Mouse (Mus musculus) heart, embryonic 10.5 days (tissue): ENCODE measurements at regions not wholly inside any gene's neighbourhood (a gene's known extent, or its start where the extent isn't known, plus 50 kb on each side); places are given as distances from the start of the nearest gene placed in this dataset.

ENCODE experiments used
- DNase-seq: peaks from one replicate; pipeline ENCODE4 v3.0.0-alpha.2; 2017; ENCODE audit warnings: low spot score
- H3K27ac ChIP-seq: fragments of 300-500 bp; sonication (generic); 2 replicates; pipeline ENCODE4 v1.5.1; 2016; ENCODE audit warnings: mild to moderate bottlenecking
- H3K27me3 ChIP-seq: fragments of 300-500 bp; sonication (generic); 2 replicates; pipeline ENCODE4 v1.6.1; 2016; ENCODE audit warnings: mild to moderate bottlenecking; ENCODE audit not compliant: poor library complexity, insufficient read depth, severe bottlenecking
- H3K36me3 ChIP-seq: fragments of 300-500 bp; sonication (generic); 2 replicates; pipeline ENCODE4 v1.6.1; 2016; ENCODE audit warnings: mild to moderate bottlenecking, moderate library complexity
- H3K4me1 ChIP-seq: fragments of 300-500 bp; sonication (generic); 2 replicates; pipeline ENCODE4 v1.6.1; 2016; ENCODE audit warnings: mild to moderate bottlenecking
- H3K4me3 ChIP-seq: fragments of 300-500 bp; sonication (generic); 2 replicates; pipeline ENCODE4 v1.5.1; 2016; ENCODE audit warnings: mild to moderate bottlenecking, moderate library complexity
- H3K9me3 ChIP-seq: fragments of 300-500 bp; sonication (generic); 2 replicates; pipeline ENCODE4 v1.6.1; 2016; ENCODE audit warnings: mild to moderate bottlenecking, moderate library complexity
- WGBS: fragments of 180-500 bp; shearing (Covaris S2); methylation state at CpG from one replicate; pipeline ENCODE4 v1.1.7; 2016; 5-methylcytosine and 5-hydroxymethylcytosine counted together

DNA sequence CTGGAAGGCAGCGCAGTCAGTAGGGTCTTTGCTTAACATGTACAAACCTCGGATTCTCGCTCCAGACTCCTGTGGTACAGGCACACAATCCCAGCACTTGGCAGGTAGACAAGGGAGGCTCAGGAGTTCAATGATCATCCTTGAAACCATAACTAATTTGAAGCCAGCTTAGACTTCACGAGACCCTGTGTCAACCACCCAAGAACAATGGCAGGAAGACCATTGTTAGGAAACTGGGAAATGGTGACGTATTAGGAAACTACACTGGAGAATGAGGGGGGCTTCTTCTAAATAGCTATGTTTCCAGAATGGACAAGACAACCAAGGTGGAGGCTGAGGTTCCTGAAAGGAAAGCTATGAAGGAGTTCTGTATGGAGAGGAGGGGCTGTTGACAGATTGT, 313.1 kb upstream of the Adgrl2 start:
- Histone ChIP-seq H3K27ac (no peak overlapping the region), H3K4me3 (no peak overlapping the region), H3K9me3 (no peaks in the 10 kb centered on the region), H3K27me3 (no peaks in the 10 kb centered on the region), H3K36me3 (no peaks in the 10 kb centered on the region), H3K4me1 (0 out of 2 replicates have a peak, but pooled peaks cover 7% of the 10 kb centered on the region)
- no peak for DNase-seq
- 81% methylated on average over 5 of the region's 5 CpGs for WGBS

DNA sequence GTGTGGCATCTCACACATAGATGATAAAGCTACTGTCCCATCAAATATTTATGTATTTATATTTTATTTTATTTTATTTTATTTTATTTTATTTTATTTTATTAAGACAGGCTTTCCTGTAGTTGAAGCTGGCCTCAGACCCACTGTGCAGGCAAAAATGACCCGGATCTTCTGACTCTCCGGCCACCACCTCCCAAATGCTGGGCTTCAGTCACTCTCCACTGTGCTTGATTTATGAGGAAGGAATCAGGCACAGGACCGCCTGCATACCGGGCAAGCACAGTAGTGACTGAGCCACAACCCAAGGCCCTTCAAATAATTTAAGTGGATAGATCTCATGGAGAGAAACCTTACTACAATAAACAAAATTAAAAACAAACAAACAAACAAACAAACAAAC, 309.6 kb upstream of the Adgrl2 start:
- H3K4me1 ChIP-seq: 0 out of 2 replicates have a peak, but pooled peaks cover 7% of the 10 kb centered on the region
- no peaks in the 10 kb centered on the region for H3K27me3 ChIP-seq
- no peak overlapping the region for H3K4me3 ChIP-seq
- 72% methylated on average over 4 of the region's 4 CpGs for WGBS
- H3K27ac ChIP-seq: no peak overlapping the region
- DNase-seq: no peak
- no peaks in the 10 kb centered on the region for H3K9me3 ChIP-seq
- H3K36me3 ChIP-seq: no peaks in the 10 kb centered on the region

DNA sequence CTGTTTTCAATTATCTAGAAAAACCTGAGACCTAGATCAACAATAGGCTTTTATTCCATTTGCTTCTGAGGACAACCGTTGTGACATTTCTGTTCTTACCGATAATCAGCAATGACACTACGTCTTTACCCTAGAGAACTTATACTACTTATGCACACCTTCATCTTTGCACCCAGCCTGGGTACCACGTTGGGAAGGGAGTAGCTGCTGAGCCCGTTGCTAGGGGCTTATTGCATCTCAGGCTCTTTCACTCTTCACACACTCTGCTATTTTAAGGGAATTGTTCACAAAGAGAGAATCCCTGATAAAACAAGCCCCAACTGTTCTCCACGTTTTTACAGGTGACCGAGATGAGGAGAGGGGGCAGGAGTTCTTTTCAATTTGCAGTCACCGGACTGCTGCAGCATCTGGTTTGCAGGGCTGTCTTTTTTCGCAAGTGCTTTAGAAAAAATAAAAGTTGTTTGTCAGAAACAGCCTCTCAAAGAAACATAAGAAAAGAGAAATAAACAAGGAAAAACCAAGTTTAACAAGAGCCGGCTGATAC, 306.1 kb upstream of the Adgrl2 start:
- Histone ChIP-seq H3K27ac (no peak overlapping the region), H3K27me3 (no peaks in the 10 kb centered on the region), H3K4me3 (no peak overlapping the region), H3K4me1 (0 out of 2 replicates have a peak, but pooled peaks cover 7% of the 10 kb centered on the region), H3K36me3 (no peaks in the 10 kb centered on the region), H3K9me3 (no peaks in the 10 kb centered on the region)
- 69% methylated on average over 10 of the region's 10 CpGs for WGBS
- DNase-seq: no peak

DNA sequence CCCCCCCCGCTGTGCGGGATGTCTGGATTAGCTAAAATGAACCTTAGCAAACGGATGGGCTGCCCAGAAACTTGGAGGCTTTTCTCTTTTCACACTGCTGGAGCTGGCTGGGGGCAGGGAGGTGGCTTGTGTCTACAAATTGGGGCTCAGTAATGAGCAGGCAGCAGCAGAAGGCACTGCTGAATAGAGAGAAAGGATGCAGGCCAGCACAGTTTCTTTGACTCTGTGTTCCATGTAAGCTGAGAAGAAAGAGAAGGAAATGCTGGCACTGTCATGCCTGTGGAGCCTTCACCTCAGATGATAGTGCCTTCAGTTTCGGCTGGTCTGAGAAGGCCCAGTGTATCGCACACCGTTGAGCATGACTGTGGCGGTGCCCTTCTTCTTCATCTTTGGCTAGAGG, 305.6 kb upstream of the Adgrl2 start:
- H3K4me1 ChIP-seq: 0 out of 2 replicates have a peak, but pooled peaks cover 7% of the 10 kb centered on the region
- no peaks in the 10 kb centered on the region for H3K9me3 ChIP-seq
- H3K36me3 ChIP-seq: no peaks in the 10 kb centered on the region
- WGBS: 83% methylated on average over 5 of the region's 7 CpGs
- no peaks in the 10 kb centered on the region for H3K27me3 ChIP-seq
- no peak for DNase-seq
- no peak overlapping the region for H3K27ac ChIP-seq
- H3K4me3 ChIP-seq: no peak overlapping the region

DNA sequence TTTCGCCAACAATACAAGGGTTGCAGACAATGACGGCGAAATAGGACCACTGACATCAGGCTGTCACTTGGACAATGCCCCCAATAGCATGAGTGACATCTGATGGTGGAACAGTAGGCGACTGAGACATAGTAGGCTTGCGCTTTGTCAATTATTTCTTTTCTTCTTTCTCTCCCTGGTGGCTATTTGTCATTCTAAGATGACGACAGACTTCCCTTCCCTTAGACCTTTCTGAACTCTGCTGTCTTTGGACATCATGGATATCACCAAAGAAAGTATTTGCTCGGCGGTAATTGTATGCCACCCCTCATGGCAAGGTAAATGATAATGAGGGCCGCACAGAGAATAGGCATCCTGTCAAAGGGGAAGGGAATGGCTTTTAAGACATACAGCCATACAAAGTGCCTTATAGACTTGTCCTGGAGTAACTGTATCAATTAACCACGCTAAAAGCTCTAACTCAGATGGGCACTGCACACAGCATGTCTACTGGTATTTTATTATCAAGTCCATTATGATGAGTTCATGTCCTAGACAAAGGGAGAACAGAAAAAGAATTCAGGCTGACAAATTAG, 305.0 kb upstream of the Adgrl2 start:
- H3K36me3 ChIP-seq: no peaks in the 10 kb centered on the region
- 78% methylated on average over 10 of the region's 10 CpGs for WGBS
- H3K4me1 ChIP-seq: 0 out of 2 replicates have a peak, but pooled peaks cover 7% of the 10 kb centered on the region
- no peak overlapping the region for H3K27ac ChIP-seq
- no peaks in the 10 kb centered on the region for H3K9me3 ChIP-seq
- H3K4me3 ChIP-seq: no peak overlapping the region
- no peak for DNase-seq
- no peaks in the 10 kb centered on the region for H3K27me3 ChIP-seq

DNA sequence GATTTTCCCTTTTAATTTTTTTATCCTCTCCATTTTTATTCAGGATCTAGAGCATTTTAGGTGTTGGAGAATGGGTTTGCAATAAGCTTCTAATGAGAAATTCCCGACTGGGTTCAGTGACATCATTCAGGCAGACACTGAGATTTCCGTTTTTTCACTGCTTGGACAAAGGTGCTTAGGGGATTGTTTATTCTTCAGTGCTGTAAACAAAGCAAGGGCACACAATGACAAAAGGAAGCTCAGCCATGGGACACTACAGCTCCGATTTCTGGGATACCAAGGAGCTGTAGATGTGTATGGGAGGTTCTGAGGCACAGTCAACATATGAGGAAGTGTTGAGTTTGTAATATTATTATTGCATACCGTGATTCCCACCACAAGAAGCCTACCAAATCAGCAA, 304.1 kb upstream of the Adgrl2 start:
- Histone ChIP-seq H3K9me3 (no peaks in the 10 kb centered on the region), H3K36me3 (no peaks in the 10 kb centered on the region), H3K4me1 (0 out of 2 replicates have a peak, but pooled peaks cover 6% of the 10 kb centered on the region), H3K27ac (no peak overlapping the region), H3K4me3 (no peak overlapping the region), H3K27me3 (no peaks in the 10 kb centered on the region)
- DNase-seq: no peak
- 64% methylated on average over 4 of the region's 4 CpGs for WGBS

DNA sequence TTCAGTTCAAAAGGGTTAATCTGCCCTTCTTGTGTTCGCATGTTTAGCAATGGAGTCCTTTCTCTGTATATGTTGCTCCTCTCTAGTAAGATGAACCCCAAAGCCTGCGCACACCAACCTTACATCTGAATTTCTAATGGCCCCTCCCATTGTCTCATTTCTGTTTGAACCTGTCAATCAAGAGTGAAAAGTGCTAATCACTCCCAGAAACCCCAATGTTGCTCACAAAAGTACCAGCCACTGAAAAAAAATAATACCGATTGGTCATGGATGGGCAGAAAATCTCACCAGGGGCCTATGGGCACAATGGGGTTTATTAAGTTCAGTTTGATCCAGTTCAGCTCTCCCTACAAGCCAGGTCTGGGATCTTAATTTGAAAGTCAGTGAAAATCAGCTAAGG, 302.1 kb upstream of the Adgrl2 start:
- WGBS: 82% methylated on average over 3 of the region's 3 CpGs
- Histone ChIP-seq H3K36me3 (no peaks in the 10 kb centered on the region), H3K27me3 (peaks cover 5% of the 10 kb centered on the region; the same call in 1 of the 2 replicates), H3K9me3 (no peaks in the 10 kb centered on the region), H3K4me3 (no peak overlapping the region), H3K27ac (no peak overlapping the region), H3K4me1 (no peaks in the 10 kb centered on the region)
- no peak for DNase-seq

DNA sequence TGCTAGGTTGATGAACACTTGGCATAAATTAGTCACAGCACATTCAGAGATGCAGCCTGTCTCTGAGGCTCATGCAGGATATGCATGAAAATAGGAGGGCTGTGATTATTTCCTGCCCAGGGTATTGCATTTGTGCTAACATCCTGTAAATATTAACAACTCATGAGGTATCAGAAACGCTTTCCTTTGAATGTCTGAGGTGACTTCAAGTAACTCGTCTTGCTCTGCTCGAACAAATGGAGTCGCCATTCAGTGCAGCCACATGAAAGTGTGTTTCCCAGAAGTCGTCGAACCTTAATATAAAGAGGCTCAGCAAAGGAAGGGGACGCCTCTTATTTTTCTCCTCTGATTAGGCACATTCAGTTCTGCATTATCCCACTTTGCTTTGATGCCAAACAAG, 301.1 kb upstream of the Adgrl2 start:
- no peaks in the 10 kb centered on the region for H3K36me3 ChIP-seq
- peaks cover 5% of the 10 kb centered on the region; the same call in 1 of the 2 replicates for H3K27me3 ChIP-seq
- 77% methylated on average over 7 of the region's 7 CpGs for WGBS
- H3K27ac ChIP-seq: no peak overlapping the region
- no peak overlapping the region for H3K4me3 ChIP-seq
- no peaks in the 10 kb centered on the region for H3K4me1 ChIP-seq
- DNase-seq: no peak
- no peaks in the 10 kb centered on the region for H3K9me3 ChIP-seq

DNA sequence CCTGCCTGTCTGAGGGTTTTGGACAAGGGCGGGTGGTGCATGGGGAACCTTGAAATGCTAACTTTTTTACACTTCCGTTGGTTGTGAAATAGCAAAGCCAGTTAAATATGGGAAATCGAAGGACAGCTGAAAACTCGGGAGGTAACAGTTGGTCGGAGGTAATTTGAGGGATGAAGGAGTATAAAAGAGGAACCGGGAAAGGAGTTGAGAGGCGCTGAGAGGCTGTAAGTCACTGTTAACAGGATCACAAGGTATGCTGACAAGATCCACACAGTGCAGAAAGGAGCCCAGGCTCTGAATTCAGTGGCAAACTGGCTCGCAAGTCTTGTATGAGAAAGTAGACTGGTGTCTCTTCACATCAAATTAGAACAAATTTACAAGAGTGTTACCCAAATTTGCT, 299.9 kb upstream of the Adgrl2 start:
- Histone ChIP-seq H3K27me3 (peaks cover 5% of the 10 kb centered on the region; the same call in 1 of the 2 replicates), H3K36me3 (no peaks in the 10 kb centered on the region), H3K4me1 (no peaks in the 10 kb centered on the region), H3K27ac (0 out of 2 replicates have a peak overlapping the region, but pooled peaks have one; percentile 16), H3K9me3 (no peaks in the 10 kb centered on the region), H3K4me3 (no peak overlapping the region)
- 51% methylated on average over 8 of the region's 8 CpGs for WGBS
- no peak for DNase-seq

DNA sequence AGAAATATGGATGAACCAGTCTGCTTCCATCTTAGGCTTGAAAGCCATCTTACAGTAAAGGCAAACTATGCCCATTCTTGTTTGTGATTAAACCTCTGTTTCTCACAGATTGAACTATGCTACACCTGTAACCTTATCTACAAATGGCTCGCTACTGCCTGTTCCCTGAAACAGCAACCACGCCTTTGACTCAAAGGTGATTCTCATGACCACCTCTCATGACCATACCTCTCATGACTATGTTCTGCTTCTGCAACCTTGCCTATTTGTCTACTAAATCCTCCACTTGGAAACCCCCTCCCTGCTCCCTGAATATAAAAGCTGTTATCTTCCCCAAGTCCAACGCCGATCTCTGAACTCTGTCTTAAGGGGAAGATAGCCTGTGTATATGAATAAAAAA, 296.7 kb upstream of the Adgrl2 start:
- H3K4me3 ChIP-seq: no peak overlapping the region
- peaks cover 5% of the 10 kb centered on the region; the same call in 1 of the 2 replicates for H3K27me3 ChIP-seq
- H3K4me1 ChIP-seq: no peaks in the 10 kb centered on the region
- H3K9me3 ChIP-seq: no peaks in the 10 kb centered on the region
- no peak for DNase-seq
- H3K27ac ChIP-seq: no peak overlapping the region
- no peaks in the 10 kb centered on the region for H3K36me3 ChIP-seq
- 88% methylated on average over 4 of the region's 4 CpGs for WGBS

DNA sequence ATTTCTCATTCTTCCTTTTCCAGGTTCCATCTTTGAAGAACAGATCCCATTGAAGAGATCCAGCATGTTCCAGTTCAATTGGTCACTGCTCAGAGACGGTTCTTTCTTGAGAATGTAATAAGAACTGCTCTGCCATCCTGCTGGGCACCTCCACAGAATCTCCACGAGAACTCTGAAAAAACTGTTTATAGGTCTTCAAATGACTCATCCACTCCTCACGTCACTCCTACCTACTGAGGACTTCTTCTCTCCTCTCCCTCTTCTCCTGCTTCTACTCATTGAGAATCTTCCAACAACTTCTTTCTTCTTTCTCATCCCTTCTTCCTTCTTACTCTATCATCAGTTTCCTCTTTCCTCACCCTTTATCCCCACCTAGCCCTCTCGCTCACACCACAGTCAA, 294.6 kb upstream of the Adgrl2 start:
- peaks cover 5% of the 10 kb centered on the region; the same call in 1 of the 2 replicates for H3K27me3 ChIP-seq
- no peak overlapping the region for H3K27ac ChIP-seq
- no peaks in the 10 kb centered on the region for H3K4me1 ChIP-seq
- H3K9me3 ChIP-seq: no peaks in the 10 kb centered on the region
- WGBS: 77% methylated on average over 4 of the region's 4 CpGs
- no peaks in the 10 kb centered on the region for H3K36me3 ChIP-seq
- no peak overlapping the region for H3K4me3 ChIP-seq
- no peak for DNase-seq

DNA sequence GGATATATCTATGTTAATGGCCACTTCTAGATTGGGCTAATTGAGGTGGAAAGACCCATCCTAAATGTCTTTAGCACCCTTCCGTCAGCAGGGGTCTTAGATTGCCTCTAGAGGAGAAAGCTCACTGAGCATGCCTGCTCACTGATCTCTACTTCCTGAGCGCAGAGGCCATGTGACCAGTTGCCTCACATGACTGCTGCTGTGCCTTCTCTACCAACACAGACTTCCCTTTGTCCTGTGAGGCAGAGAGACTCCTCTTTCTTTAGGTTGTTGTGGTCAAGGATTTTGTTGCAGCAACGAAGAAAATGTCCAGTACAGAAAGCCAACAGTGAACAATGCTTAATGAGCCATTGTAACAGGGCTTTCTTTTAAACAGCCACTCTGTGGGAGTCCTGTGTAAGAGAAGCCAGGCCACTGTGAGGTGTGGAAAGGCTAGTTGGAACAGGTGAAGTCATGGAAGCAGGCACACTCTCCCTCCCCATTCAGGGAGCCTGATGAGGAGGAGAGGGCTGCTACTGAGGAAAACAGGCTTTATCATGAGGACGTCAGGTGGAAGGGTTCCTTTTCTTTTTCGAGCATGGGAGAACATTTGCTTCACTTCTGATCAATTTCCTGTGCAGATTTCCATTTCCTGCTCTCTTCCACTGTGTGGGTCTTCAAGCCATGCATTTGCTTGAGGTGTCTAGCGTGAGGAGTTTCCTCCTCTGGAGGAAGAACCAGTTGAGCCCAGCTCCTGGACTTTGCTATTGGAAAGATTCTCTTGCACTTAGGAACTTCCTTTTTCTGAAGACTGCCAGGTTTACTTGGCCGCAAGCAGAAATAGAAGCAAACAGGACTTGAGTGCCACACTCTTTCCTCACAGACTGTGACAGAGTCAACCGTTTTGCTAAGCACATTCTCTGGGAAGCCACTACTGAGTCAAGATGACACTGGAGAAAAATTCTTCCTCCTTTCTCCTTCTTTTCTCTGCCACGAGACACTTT, 290.7 kb upstream of the Adgrl2 start:
- WGBS: 75% methylated on average over 9 of the region's 9 CpGs
- H3K36me3 ChIP-seq: no peaks in the 10 kb centered on the region
- DNase-seq: no peak
- H3K27ac ChIP-seq: no peak overlapping the region
- H3K4me3 ChIP-seq: no peak overlapping the region
- no peaks in the 10 kb centered on the region for H3K4me1 ChIP-seq
- no peaks in the 10 kb centered on the region for H3K27me3 ChIP-seq
- H3K9me3 ChIP-seq: no peaks in the 10 kb centered on the region

DNA sequence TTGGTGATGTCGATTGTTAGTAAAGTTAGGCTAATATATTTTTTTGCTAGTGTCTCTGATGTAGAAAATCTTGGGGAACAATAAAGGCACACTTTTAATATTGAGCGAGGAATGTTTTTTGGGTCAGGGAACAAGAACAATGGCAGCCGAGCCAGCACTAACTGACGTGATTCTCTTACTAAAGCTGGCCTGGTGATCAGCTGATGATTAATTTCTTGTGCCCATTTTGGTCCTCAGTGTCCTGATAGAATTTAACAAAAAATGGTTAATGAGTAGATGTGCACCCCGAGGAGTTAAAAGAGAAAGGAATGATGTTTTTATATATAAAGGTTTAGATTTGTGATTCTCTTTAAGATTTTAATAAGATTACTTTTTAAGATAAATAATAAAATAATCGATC, 289.0 kb upstream of the Adgrl2 start:
- H3K27me3 ChIP-seq: no peaks in the 10 kb centered on the region
- H3K27ac ChIP-seq: no peak overlapping the region
- no peak for DNase-seq
- no peak overlapping the region for H3K4me3 ChIP-seq
- H3K36me3 ChIP-seq: no peaks in the 10 kb centered on the region
- H3K9me3 ChIP-seq: no peaks in the 10 kb centered on the region
- WGBS: 88% methylated on average over 6 of the region's 6 CpGs
- peaks cover 4% of the 10 kb centered on the region for H3K4me1 ChIP-seq
